Mouse (Mus musculus) ES-E14 (cell line): ENCODE results near the gene Adcy7. TPM values are rescaled to one million over a fixed set of nuclear protein-coding genes. Genes with fewer than 3 reads are reported as not detected.

Experiments used
- DNase-seq: peaks from one replicate; pipeline ENCODE4 v3.0.0-alpha.2; 2013; ENCODE audit warnings: low read depth, low spot score
- H3K27ac ChIP-seq: 2 replicates; pipeline ENCODE4 v1.5.1; 2012; ENCODE audit warnings: low read depth, mild to moderate bottlenecking, low read length, moderate library complexity, mixed read lengths; ENCODE audit not compliant: poor library complexity, insufficient read depth, severe bottlenecking
- H3K36me3 ChIP-seq: 2 replicates; pipeline ENCODE4 v1.6.1; 2012; ENCODE audit warnings: mild to moderate bottlenecking, low read length, moderate library complexity, mixed read lengths; ENCODE audit not compliant: control insufficient read depth, poor library complexity, insufficient read depth, severe bottlenecking
- H3K4me1 ChIP-seq, 2 experiments: fragments of 150-350 bp in 1 of 2; sonication (generic) in 1 of 2; 2 replicates each; pipeline ENCODE4 v1.6.1; 2012; ENCODE audit warnings: low read length in 2 of 2, mild to moderate bottlenecking in 1 of 2, mixed read lengths in 1 of 2; ENCODE audit not compliant: control insufficient read depth in 2 of 2, insufficient read depth in 2 of 2, poor library complexity in 1 of 2
- H3K4me3 ChIP-seq, 2 experiments: fragments of 150-350 bp in 1 of 2; sonication (generic) in 1 of 2; 2 replicates each; pipeline ENCODE4 v1.5.1; 2012; ENCODE audit warnings: low read length in 2 of 2, low read depth in 1 of 2, mild to moderate bottlenecking in 1 of 2, mixed read lengths in 1 of 2; ENCODE audit not compliant: insufficient read depth in 1 of 2, poor library complexity in 1 of 2, severe bottlenecking in 1 of 2
- H3K9ac ChIP-seq: 2 replicates; pipeline ENCODE4 v1.6.1; 2012; ENCODE audit warnings: low read depth, mild to moderate bottlenecking, low read length, mixed read lengths; ENCODE audit not compliant: poor library complexity, insufficient read depth, severe bottlenecking
- H3K9me3 ChIP-seq: fragments of 150-350 bp; sonication (generic); 2 replicates; pipeline ENCODE4 v1.6.1; 2012; ENCODE audit warnings: low read depth, mild to moderate bottlenecking, low read length; ENCODE audit not compliant: control insufficient read depth, insufficient read depth
- CHD2 ChIP-seq: IDR thresholded peaks from 2 replicates; pipeline ENCODE4 v1.6.1; 2014; ENCODE audit warnings: mild to moderate bottlenecking, low read depth, low read length, inconsistent platforms
- HCFC1 ChIP-seq: IDR thresholded peaks from 2 replicates; pipeline ENCODE4 v1.6.1; 2012; ENCODE audit warnings: low read length, inconsistent platforms, borderline replicate concordance; ENCODE audit not compliant: insufficient read depth
- MAFK ChIP-seq: IDR thresholded peaks from 2 replicates; pipeline ENCODE4 v1.6.1; 2014; ENCODE audit warnings: mild to moderate bottlenecking, low read depth, low read length, inconsistent platforms; ENCODE audit not compliant: insufficient read depth
- ZC3H11A ChIP-seq: IDR thresholded peaks from 2 replicates; pipeline ENCODE4 v1.6.1; 2012; ENCODE audit warnings: low read depth, mild to moderate bottlenecking, inconsistent platforms, low read length, borderline replicate concordance
- ZNF384 ChIP-seq: IDR thresholded peaks from 2 replicates; pipeline ENCODE4 v1.6.1; 2012; ENCODE audit warnings: low read depth, low read length, inconsistent platforms
- in situ Hi-C, 2 experiments: fragments of 600-800 bp; cut with MboI; formaldehyde crosslinking; loops; one replicate each; pipeline ENCODE4 v1.15.1; 2025; ENCODE audit warnings: low sequenced_read_pairs in 2 of 2, inconsistent platforms in 1 of 2; ENCODE audit not compliant: unreplicated experiment in 2 of 2
- total RNA-seq: library from RNA; depleted of rRNA; stranded (reverse); fragments of 300-350 nt; gene quantifications from 2 replicates; pipeline ENCODE4 v1.2.3, GENCODE M21; 2012; rRNA removed

Gene Adcy7
- 3.8 and 4.2 TPM in 2 replicates for total RNA-seq

DNA sequence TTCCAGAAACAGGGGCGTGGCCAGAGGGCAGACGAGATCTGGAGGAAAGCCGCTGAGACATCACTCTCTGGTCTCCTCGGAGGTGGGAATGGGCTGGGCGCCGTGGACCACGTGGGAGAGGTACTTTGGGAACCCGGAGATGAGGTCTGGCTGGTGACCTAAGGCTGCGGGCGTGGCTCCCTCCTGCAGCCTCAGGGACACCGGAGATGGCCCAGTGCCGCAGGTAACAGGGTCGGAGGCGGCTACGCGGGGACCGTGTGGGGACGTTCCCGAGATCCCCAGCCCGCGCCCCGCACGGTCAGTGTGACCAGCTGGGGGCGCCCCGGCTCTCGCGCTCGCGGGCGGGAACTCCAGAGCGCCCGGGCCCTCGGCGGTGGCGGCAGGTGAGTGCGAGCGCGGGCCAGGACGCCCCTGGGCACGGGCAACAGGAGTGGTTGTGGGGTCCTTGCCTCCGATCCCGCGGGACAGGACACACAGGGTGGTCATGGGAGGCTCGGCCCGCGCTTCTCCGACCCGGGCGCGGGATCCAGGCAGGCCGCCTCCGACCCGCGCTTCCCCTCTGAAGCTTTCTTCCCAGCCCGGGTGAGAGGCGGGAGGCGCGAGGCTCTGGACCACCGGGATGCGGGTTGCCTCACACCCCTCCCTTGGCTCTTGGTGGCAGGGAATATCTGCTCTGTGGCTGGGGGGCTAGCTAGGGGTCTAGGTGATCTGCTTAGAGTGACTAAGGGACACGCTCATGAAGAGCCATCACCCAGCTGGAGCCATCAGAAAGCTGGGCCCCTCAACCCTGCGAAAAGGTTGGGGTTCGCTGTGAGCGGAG lies at the start of gene Adcy7:
Gene Adcy7 (plus strand): TSS at position 173 of the 820 bp plus-strand sequence.
- in situ Hi-C loops: loop anchor here in 1 of 2 experiments (5.0 to 10.0 kb wide), 2 partner anchors 352 to 485 kb away; no protein-coding TSS in a partner anchor
- Histone ChIP-seq H3K4me1 (peaks cover 0 to 4% of the 10 kb centered on the region in 2 experiments; a peak in 1 of 4 replicates), H3K27ac (no peak within 1 kb of the TSS), H3K4me3 (peak within 1 kb of the TSS; percentile 64 to 69), H3K36me3 (no peaks in the 10 kb centered on the region), H3K9ac (peak within 1 kb of the TSS; percentile 76), H3K9me3 (no peaks in the 10 kb centered on the region)
- DNase-seq: no peak
- no peak for TF ChIP-seq ZC3H11A
- no peak for TF ChIP-seq ZNF384
- no peak for TF ChIP-seq HCFC1
- TF ChIP-seq CHD2: no peak
- TF ChIP-seq MAFK: no peak

- Histone ChIP-seq H3K36me3 (peaks cover 2% of the 10 kb centered on the region; the same call in 1 of the 2 replicates), H3K4me1 (peaks cover 0 to 5% of the 10 kb centered on the region in 2 experiments; a peak in 1 of 4 replicates), H3K4me3 (no peak overlapping the region), H3K9me3 (no peaks in the 10 kb centered on the region), H3K27ac (no peak overlapping the region), H3K9ac (no peak overlapping the region)
- no peak for DNase-seq
- in situ Hi-C loops: no loop called here
- TF ChIP-seq HCFC1 (no peak), ZNF384 (no peak), CHD2 (no peak), MAFK (no peak), ZC3H11A (no peak)
These were observed 46.8 kb upstream of the Adcy7 start for GRCm38 (mm10) chr8:88225358-88225757.

- no peak overlapping the region for H3K9ac ChIP-seq
- H3K36me3 ChIP-seq: no peaks in the 10 kb centered on the region; the same call in 1 of the 2 replicates
- no peak for DNase-seq
- no peak overlapping the region for H3K27ac ChIP-seq
- H3K4me3 ChIP-seq: no peak overlapping the region
- no peaks in the 10 kb centered on the region for H3K9me3 ChIP-seq
- no peak for TF ChIP-seq ZNF384
- no peak for TF ChIP-seq ZC3H11A
- no peak for TF ChIP-seq MAFK
- TF ChIP-seq HCFC1: no peak
- TF ChIP-seq CHD2: no peak
- in situ Hi-C loops: no loop called here
- peaks cover 0 to 4% of the 10 kb centered on the region in 2 experiments; a peak in 1 of 4 replicates for H3K4me1 ChIP-seq
These were observed 44.4 kb upstream of the Adcy7 start for GRCm38 (mm10) chr8:88227851-88228250.

DNA sequence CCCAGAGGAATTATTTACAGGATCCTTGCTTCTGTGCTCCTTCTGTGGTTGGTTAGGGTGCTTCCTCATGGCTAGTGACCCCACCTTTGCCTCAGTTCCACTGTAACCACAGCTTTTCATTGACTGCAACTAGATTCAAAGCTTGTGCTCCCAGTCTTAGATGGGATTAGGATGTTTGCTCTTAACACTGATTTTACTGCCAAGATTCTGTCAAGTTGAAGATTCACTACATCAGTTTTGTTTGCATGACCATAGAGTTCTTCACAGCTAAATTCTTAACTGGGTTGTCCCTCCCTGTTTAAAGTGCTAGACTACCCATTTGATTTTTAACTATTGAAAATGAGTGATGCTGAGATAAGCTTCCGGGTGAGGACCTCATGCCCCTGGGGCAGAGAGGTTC lies 43.9 kb upstream of the Adcy7 start:
- peaks cover 0 to 4% of the 10 kb centered on the region in 2 experiments; a peak in 1 of 4 replicates for H3K4me1 ChIP-seq
- no peaks in the 10 kb centered on the region; the same call in 1 of the 2 replicates for H3K36me3 ChIP-seq
- no peak for TF ChIP-seq CHD2
- TF ChIP-seq HCFC1: no peak
- TF ChIP-seq ZNF384: no peak
- TF ChIP-seq ZC3H11A: no peak
- no peak for TF ChIP-seq MAFK
- H3K4me3 ChIP-seq: no peak overlapping the region
- no peak overlapping the region for H3K27ac ChIP-seq
- no peak overlapping the region for H3K9ac ChIP-seq
- no peaks in the 10 kb centered on the region for H3K9me3 ChIP-seq
- DNase-seq: no peak
- in situ Hi-C loops: no loop called here
